Mouse (Mus musculus): ENCODE results near the gene Mdk.

DNA sequence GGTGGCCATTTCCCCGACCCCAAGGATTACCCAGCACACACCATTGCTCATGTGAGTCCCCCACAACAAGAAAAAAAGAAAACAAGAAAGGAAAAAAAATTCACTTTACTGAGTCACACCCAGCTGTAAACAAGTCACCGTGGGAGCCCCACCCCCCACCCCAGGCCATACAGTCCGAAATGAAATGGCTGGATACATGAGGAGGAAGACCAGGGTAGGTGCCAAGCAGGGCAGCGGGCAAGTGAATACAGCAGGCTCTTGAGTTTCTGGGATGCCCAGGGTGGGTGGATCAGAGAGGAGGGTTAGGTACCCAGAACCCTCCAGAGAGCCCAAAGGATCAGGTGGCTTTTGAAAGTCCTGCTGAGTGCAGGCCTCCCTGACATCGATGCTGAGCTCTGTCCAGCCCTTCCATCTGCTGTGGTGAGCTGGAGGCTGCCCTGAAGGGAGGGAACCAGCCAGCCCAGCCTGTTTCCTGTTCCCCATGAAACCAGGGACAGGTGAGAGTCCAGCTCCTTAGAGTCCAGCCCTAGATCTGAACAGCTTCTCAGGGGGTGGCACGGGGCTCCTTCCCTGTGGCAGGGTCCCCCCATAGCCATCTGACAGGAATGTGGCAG is 747 bp upstream of the Mdk start:
- TF ChIP-seq CTCF (IDR thresholded peaks at IDR 0.05; ENCODE audit: low read depth) = no peak
- TF ChIP-seq EP300 (IDR thresholded peaks at IDR 0.05; ENCODE audit: low read depth) = no peak
